Mouse (Mus musculus) lung, adult 2 months (tissue): Measurements from ENCODE around the gene Mapkapk3.

Experiments used
- CTCF ChIP-seq: fragments of 200-500 bp; IDR thresholded peaks from 2 replicates; pipeline ENCODE4 v1.5.1; 2011; ENCODE audit warnings: mild to moderate bottlenecking, low read length, control low read depth; ENCODE audit not compliant: insufficient read depth
- POLR2A ChIP-seq: fragments of 200-500 bp; IDR thresholded peaks from 2 replicates; pipeline ENCODE4 v1.6.1; 2011; ENCODE audit warnings: low read depth, mild to moderate bottlenecking, control low read depth, low read length, borderline replicate concordance; ENCODE audit errors: extremely low read depth

GRCm38 (mm10) chr9:107267721-107268402 lies 21.8 kb downstream of the Mapkapk3 start:
- TF ChIP-seq POLR2A (no peak), CTCF (no peak)
